Mouse (Mus musculus): Measurements from ENCODE around the gene Tdgf1. TPM values are rescaled to one million over a fixed set of nuclear protein-coding genes. Genes with fewer than 3 reads are reported as not detected.

The Tdgf1 gene
- total and polyA plus RNA-seq, 3 experiments: not detected

- H3K27ac ChIP-seq (ENCODE audit: control insufficient read depth, low read depth, low read length): no peak overlapping the region
- no peaks in the 10 kb centered on the region for H3K36me3 ChIP-seq (ENCODE audit: control insufficient read depth in 1 of 2, insufficient read depth in 2 of 2, low read length in 2 of 2)
- H3K4me3 ChIP-seq (ENCODE audit: control insufficient read depth in 1 of 2, insufficient read depth in 1 of 2, low read depth in 2 of 2, low read length in 2 of 2): no peak overlapping the region
- no peaks in the 10 kb centered on the region for H3K27me3 ChIP-seq (ENCODE audit: control insufficient read depth in 1 of 2, insufficient read depth in 2 of 2, low read length in 2 of 2)
- no peaks in the 10 kb centered on the region for H3K4me1 ChIP-seq (ENCODE audit: control insufficient read depth in 1 of 2, insufficient read depth in 2 of 2, low read length in 2 of 2)
- no peaks in the 10 kb centered on the region for H3K9me3 ChIP-seq (replicated peaks; ENCODE audit: insufficient read depth, low read length)
- DNase-seq (ENCODE audit: low read depth, low spot score): no peak
- no peaks in the 10 kb centered on the region for H3K79me2 ChIP-seq (ENCODE audit: control insufficient read depth, insufficient read depth, low read length, poor library complexity)
- no peak for TF ChIP-seq MAFK (IDR thresholded peaks at IDR 0.05; ENCODE audit: borderline replicate concordance, low read depth, low read length)
- TF ChIP-seq ELF1 (IDR thresholded peaks at IDR 0.05; ENCODE audit: low read depth, low read length): no peak
- no peak for TF ChIP-seq MYB (IDR thresholded peaks at IDR 0.05; ENCODE audit: low read depth, low read length)
- no peak for TF ChIP-seq TBP (IDR thresholded peaks at IDR 0.05; ENCODE audit: low read depth, low read length)
- no peak for TF ChIP-seq RAD21 (IDR thresholded peaks at IDR 0.05; ENCODE audit: low read depth, low read length)
- TF ChIP-seq MEF2A (IDR thresholded peaks at IDR 0.05; ENCODE audit: extremely low read depth, insufficient replicate concordance, low read depth, low read length, poor library complexity, severe bottlenecking): no peak
- TF ChIP-seq KAT2A (conservative IDR thresholded peaks at IDR 0.05; ENCODE audit: low read depth, low read length): no peak
- no peak for TF ChIP-seq MYC (IDR thresholded peaks at IDR 0.05; ENCODE audit: low read depth, low read length)
- no peak for TF ChIP-seq GATA1 (IDR thresholded peaks at IDR 0.05; ENCODE audit: low read depth, low read length)
- TF ChIP-seq MXI1 (IDR thresholded peaks at IDR 0.05; ENCODE audit: low read depth, low read length): no peak
- TF ChIP-seq ZNF384 (IDR thresholded peaks at IDR 0.05; ENCODE audit: low read depth, low read length): no peak
- TF ChIP-seq GABPA (IDR thresholded peaks at IDR 0.05; ENCODE audit: low read depth, low read length): no peak
- no peak overlapping the region for H3K9ac ChIP-seq (ENCODE audit: control insufficient read depth, low read depth, low read length, poor library complexity, severe bottlenecking)
These were observed 38.6 kb downstream of the Tdgf1 start for GRCm38 (mm10) chr9:110907201-110907837.

DNA sequence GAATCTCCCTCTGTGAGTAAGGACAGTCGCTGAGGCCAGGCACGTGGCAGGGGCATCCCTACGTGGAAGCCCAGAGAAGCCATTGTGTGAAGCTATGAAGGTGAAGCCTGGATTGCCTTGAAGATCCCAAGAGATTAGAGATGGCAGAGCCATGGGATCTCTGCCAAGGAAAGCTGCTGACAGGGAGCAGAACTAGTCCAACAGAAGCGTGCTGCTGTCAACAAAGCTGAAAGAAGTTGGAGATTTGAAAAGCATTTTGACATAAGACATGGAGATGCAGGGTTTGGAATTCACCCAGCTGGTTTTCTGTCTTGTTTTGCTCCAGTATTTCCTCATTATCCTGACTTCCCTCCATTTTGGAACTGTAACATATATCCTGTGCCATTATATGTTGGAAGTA lies 43.7 kb downstream of the Tdgf1 start:
- no peak overlapping the region for H3K9ac ChIP-seq (ENCODE audit: control insufficient read depth, low read depth, low read length, poor library complexity, severe bottlenecking)
- no peaks in the 10 kb centered on the region for H3K9me3 ChIP-seq (replicated peaks; ENCODE audit: insufficient read depth, low read length)
- no peaks in the 10 kb centered on the region for H3K36me3 ChIP-seq (ENCODE audit: control insufficient read depth in 1 of 2, insufficient read depth in 2 of 2, low read length in 2 of 2)
- no peak overlapping the region for H3K27ac ChIP-seq (ENCODE audit: control insufficient read depth, low read depth, low read length)
- no peak overlapping the region for H3K4me3 ChIP-seq (ENCODE audit: control insufficient read depth in 1 of 2, insufficient read depth in 1 of 2, low read depth in 2 of 2, low read length in 2 of 2)
- DNase-seq (ENCODE audit: low read depth, low spot score): no peak
- TF ChIP-seq POLR2AphosphoS2 (IDR thresholded peaks at IDR 0.05; ENCODE audit: low read length): no peak
- no peak for TF ChIP-seq MAFK (IDR thresholded peaks at IDR 0.05; ENCODE audit: borderline replicate concordance, low read depth, low read length)
- no peak for TF ChIP-seq MYC (IDR thresholded peaks at IDR 0.05; ENCODE audit: low read depth, low read length)
- no peak for TF ChIP-seq HCFC1 (IDR thresholded peaks at IDR 0.05; ENCODE audit: low read depth, low read length)
- TF ChIP-seq UBTF (IDR thresholded peaks at IDR 0.05; ENCODE audit: borderline replicate concordance, insufficient read depth, low read depth, low read length): no peak
- TF ChIP-seq ETS1 (IDR thresholded peaks at IDR 0.05; ENCODE audit: low read depth, low read length): no peak
- no peak for TF ChIP-seq POLR2AphosphoS5 (IDR thresholded peaks at IDR 0.05; ENCODE audit: borderline replicate concordance, low read depth, low read length)
- no peak for TF ChIP-seq CHD2 (IDR thresholded peaks at IDR 0.05; ENCODE audit: low read length)
- TF ChIP-seq POLR2A (IDR thresholded peaks at IDR 0.05; ENCODE audit: control insufficient read depth in 1 of 2, insufficient read depth in 1 of 2, low read depth in 1 of 2, low read length in 2 of 2, poor library complexity in 1 of 2): no peak
- no peak for TF ChIP-seq MAZ (IDR thresholded peaks at IDR 0.05; ENCODE audit: low read depth, low read length)
- TF ChIP-seq KAT2A (conservative IDR thresholded peaks at IDR 0.05; ENCODE audit: low read depth, low read length): no peak
- TF ChIP-seq E2F4 (IDR thresholded peaks at IDR 0.05; ENCODE audit: borderline replicate concordance, low read depth, low read length): no peak
- TF ChIP-seq ELF1 (IDR thresholded peaks at IDR 0.05; ENCODE audit: low read depth, low read length): no peak
- TF ChIP-seq ZNF384 (IDR thresholded peaks at IDR 0.05; ENCODE audit: low read depth, low read length): no peak
- TF ChIP-seq TAL1 (IDR thresholded peaks at IDR 0.05; ENCODE audit: low read length): no peak
- no peak for TF ChIP-seq EP300 (IDR thresholded peaks at IDR 0.05; ENCODE audit: low read depth in 1 of 2, low read length in 2 of 2)
- no peak for TF ChIP-seq CHD1 (IDR thresholded peaks at IDR 0.05; ENCODE audit: low read depth, low read length)
- no peaks in the 10 kb centered on the region for H3K4me1 ChIP-seq (ENCODE audit: control insufficient read depth in 1 of 2, insufficient read depth in 2 of 2, low read length in 2 of 2)
- H3K79me2 ChIP-seq (ENCODE audit: control insufficient read depth, insufficient read depth, low read length, poor library complexity): no peaks in the 10 kb centered on the region
- no peaks in the 10 kb centered on the region for H3K27me3 ChIP-seq (ENCODE audit: control insufficient read depth in 1 of 2, insufficient read depth in 2 of 2, low read length in 2 of 2)

Data from MEL (cell line).